Mouse (Mus musculus): Measurements from ENCODE around the gene Pla2g1b.

Gene Pla2g1b

GRCm38 (mm10) chr5:115447108-115447507 lies 19.0 kb upstream of the Pla2g1b start:
- DNase-seq (ENCODE audit: low spot score) = no peak

GRCm38 (mm10) chr5:115449247-115449646 lies 16.8 kb upstream of the Pla2g1b start:
- no peak for DNase-seq (ENCODE audit: low spot score)

GRCm38 (mm10) chr5:115450410-115451317 lies 15.4 kb upstream of the Pla2g1b start:
- no peak for DNase-seq (ENCODE audit: low spot score)

GRCm38 (mm10) chr5:115454422-115455090 lies 11.5 kb upstream of the Pla2g1b start:
- no peak for DNase-seq (ENCODE audit: low spot score)

GRCm38 (mm10) chr5:115455838-115456237 lies 10.2 kb upstream of the Pla2g1b start:
- no peak for DNase-seq (ENCODE audit: low spot score)

GRCm38 (mm10) chr5:115458918-115459317 lies 7.1 kb upstream of the Pla2g1b start:
- DNase-seq (ENCODE audit: low spot score) = no peak

GRCm38 (mm10) chr5:115464408-115465115 lies 1.5 kb upstream of the Pla2g1b start:
- no peak for DNase-seq (ENCODE audit: low spot score)

GRCm38 (mm10) chr5:115469791-115470190 lies 3.7 kb downstream of the Pla2g1b start:
- DNase-seq (ENCODE audit: low spot score) = no peak

GRCm38 (mm10) chr5:115470766-115471531 lies 4.9 kb downstream of the Pla2g1b start:
- peak; percentile 60 for DNase-seq (ENCODE audit: low spot score)

- no peak for DNase-seq (ENCODE audit: low spot score)
These were observed 7.1 kb downstream of the Pla2g1b start for GRCm38 (mm10) chr5:115473191-115473590.

GRCm38 (mm10) chr5:115474174-115474828 lies 8.2 kb downstream of the Pla2g1b start:
- DNase-seq (ENCODE audit: low spot score) = no peak

- no peak for DNase-seq (ENCODE audit: low spot score)
These were observed 9.5 kb downstream of the Pla2g1b start for GRCm38 (mm10) chr5:115475337-115476106.

- no peak for DNase-seq (ENCODE audit: low spot score)
These were observed 10.2 kb downstream of the Pla2g1b start for GRCm38 (mm10) chr5:115476107-115476727.

GRCm38 (mm10) chr5:115479561-115479960 lies 13.5 kb downstream of the Pla2g1b start:
- DNase-seq (ENCODE audit: low spot score) = no peak

GRCm38 (mm10) chr5:115480101-115480500 lies 14.0 kb downstream of the Pla2g1b start:
- peak; percentile 13 for DNase-seq (ENCODE audit: low spot score)

GRCm38 (mm10) chr5:115482390-115483265 lies 16.6 kb downstream of the Pla2g1b start:
- DNase-seq (ENCODE audit: low spot score) = no peak

- no peak for DNase-seq (ENCODE audit: low spot score)
These were observed 17.3 kb downstream of the Pla2g1b start for GRCm38 (mm10) chr5:115483385-115483784.

GRCm38 (mm10) chr5:115483947-115484920 lies 18.2 kb downstream of the Pla2g1b start, which contains the start of gene Sirt4:
Sirt4 (minus strand) TSS chr5:115484725.
- DNase-seq (ENCODE audit: low spot score) = peak; percentile 85
